Mouse (Mus musculus): ENCODE measurements around the gene Chd1. TPM values are rescaled to one million over a fixed set of nuclear protein-coding genes. Genes with fewer than 3 reads are reported as not detected.

Chd1 gene
- polyA plus RNA-seq, 2 experiments = 4.4 to 13.3 TPM

DNA sequence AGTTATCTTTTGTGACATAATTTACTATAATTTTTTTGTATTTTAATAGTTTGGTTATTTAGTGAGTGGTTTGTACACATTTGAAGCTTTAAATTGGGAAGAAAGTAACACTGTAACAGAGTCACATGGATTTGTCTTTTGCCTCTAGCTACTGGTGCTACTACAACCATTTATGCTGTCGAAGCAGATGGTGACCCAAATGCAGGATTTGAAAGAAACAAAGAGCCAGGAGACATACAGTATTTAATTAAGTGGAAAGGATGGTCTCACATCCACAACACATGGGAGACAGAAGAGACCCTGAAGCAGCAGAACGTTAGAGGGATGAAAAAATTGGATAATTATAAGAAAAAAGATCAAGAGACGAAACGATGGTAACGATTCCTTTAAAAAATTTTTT lies 26.9 kb downstream of the Chd1 start:
- no peak overlapping the region for H3K4me3 ChIP-seq (ENCODE audit: insufficient read depth in 1 of 2, low read depth in 2 of 2, low read length in 2 of 2)
- TF ChIP-seq EP300 (IDR thresholded peaks at IDR 0.05; ENCODE audit: low read depth) (no peak), CTCF (IDR thresholded peaks at IDR 0.05; ENCODE audit: low read depth) (no peak)
- H3K27me3 ChIP-seq (ENCODE audit: control insufficient read depth, insufficient read depth, low read length) = no peaks in the 10 kb centered on the region
- no peaks in the 10 kb centered on the region for H3K9me3 ChIP-seq (ENCODE audit: control insufficient read depth, low read length)
- DNase-seq (ENCODE audit: low read depth in 3 of 3, low spot score in 3 of 3) (no peak), ATAC-seq (ENCODE audit: insufficient read depth) (no peak)
- peaks cover 58% of the 10 kb centered on the region for H3K36me3 ChIP-seq (replicated peaks; ENCODE audit: control insufficient read depth, insufficient read depth, low read depth)
- WGBS (ENCODE audit: insufficient replicate concordance) = 87% methylated on average over 5 of the region's 5 CpGs
- no peak overlapping the region for H3K9ac ChIP-seq (replicated peaks)
- no peak overlapping the region for H3K4me2 ChIP-seq (ENCODE audit: low read depth)
- H3K4me1 ChIP-seq (replicated peaks; ENCODE audit: control insufficient read depth in 2 of 2, insufficient read depth in 2 of 2, low read length in 1 of 2) = no peaks in the 10 kb centered on the region
- H3K27ac ChIP-seq = no peak overlapping the region

DNA sequence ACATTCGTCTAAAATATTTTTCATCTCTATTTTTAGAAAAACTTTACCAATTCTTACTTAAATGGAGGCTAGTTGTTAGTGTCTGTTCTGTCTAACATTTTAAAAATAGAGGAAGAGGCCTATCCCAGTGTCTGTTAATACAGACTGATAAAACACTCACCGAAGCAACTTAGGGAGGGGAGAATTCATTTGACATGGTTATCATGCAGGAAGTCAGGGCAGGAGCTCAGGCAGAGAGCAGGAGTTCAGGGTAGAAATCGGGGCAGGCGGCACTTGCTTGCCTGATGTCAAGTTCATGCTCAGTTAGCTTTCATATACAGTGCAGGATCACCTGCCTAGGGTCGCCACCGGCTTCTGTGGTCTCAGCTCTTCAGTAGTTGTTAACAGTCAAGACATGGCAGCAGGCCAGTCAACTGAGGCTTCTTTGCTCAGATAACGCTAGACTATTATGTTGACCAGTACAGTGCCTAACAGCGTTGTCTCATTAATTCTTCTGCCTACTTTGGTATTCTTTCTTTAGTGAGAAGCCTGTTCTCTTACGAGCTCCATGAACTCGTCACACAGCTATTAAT lies 32.7 kb downstream of the Chd1 start:
- TF ChIP-seq EP300 (IDR thresholded peaks at IDR 0.05; ENCODE audit: low read depth) (no peak), CTCF (IDR thresholded peaks at IDR 0.05; ENCODE audit: low read depth) (no peak)
- H3K4me3 ChIP-seq (ENCODE audit: insufficient read depth in 1 of 2, low read depth in 2 of 2, low read length in 2 of 2) = no peak overlapping the region
- H3K36me3 ChIP-seq (replicated peaks; ENCODE audit: control insufficient read depth, insufficient read depth, low read depth) = peaks cover 46% of the 10 kb centered on the region
- no peak for ATAC-seq (ENCODE audit: insufficient read depth)
- H3K9me3 ChIP-seq (ENCODE audit: control insufficient read depth, low read length) = no peaks in the 10 kb centered on the region
- H3K27ac ChIP-seq = no peak overlapping the region
- no peak overlapping the region for H3K4me2 ChIP-seq (ENCODE audit: low read depth)
- no peak for DNase-seq (ENCODE audit: low read depth in 3 of 3, low spot score in 3 of 3)
- WGBS (ENCODE audit: insufficient replicate concordance) = 67% methylated on average over 10 of the region's 10 CpGs
- no peaks in the 10 kb centered on the region for H3K27me3 ChIP-seq (ENCODE audit: control insufficient read depth, insufficient read depth, low read length)
- H3K9ac ChIP-seq (replicated peaks) = no peak overlapping the region
- no peaks in the 10 kb centered on the region for H3K4me1 ChIP-seq (replicated peaks; ENCODE audit: control insufficient read depth in 2 of 2, insufficient read depth in 2 of 2, low read length in 1 of 2)

DNA sequence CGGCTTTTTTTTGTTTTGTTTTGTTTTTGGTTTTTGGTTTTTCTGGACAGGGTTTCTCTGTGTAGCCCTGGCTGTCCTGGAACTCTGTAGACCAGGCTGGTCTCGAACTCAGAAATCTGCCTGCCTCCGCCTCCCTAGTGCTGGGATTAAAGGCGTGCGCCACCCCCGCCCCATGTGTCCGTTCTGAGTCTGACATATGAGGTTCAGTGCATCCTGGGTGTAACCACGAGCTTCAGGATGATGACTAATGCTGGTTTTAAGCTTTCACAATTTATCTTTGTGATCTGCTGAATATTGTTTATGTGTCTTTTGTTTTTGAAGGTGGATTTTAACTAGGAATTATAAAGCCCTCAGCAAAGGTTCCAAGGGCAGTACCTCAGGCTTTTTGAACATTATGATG lies 37.1 kb downstream of the Chd1 start:
- TF ChIP-seq EP300 (IDR thresholded peaks at IDR 0.05; ENCODE audit: low read depth) (no peak), CTCF (IDR thresholded peaks at IDR 0.05; ENCODE audit: low read depth) (no peak)
- Histone ChIP-seq H3K36me3 (replicated peaks; ENCODE audit: control insufficient read depth, insufficient read depth, low read depth) (peaks cover 34% of the 10 kb centered on the region), H3K9me3 (ENCODE audit: control insufficient read depth, low read length) (no peaks in the 10 kb centered on the region), H3K4me2 (ENCODE audit: low read depth) (no peak overlapping the region), H3K27ac (no peak overlapping the region), H3K4me3 (ENCODE audit: insufficient read depth in 1 of 2, low read depth in 2 of 2, low read length in 2 of 2) (no peak overlapping the region), H3K27me3 (ENCODE audit: control insufficient read depth, insufficient read depth, low read length) (no peaks in the 10 kb centered on the region), H3K9ac (replicated peaks) (no peak overlapping the region), H3K4me1 (replicated peaks; ENCODE audit: control insufficient read depth in 2 of 2, insufficient read depth in 2 of 2, low read length in 1 of 2) (no peaks in the 10 kb centered on the region)
- 64% methylated on average over 8 of the region's 8 CpGs for WGBS (ENCODE audit: insufficient replicate concordance)
- ATAC-seq (ENCODE audit: insufficient read depth) (no peak), DNase-seq (ENCODE audit: low read depth in 3 of 3, low spot score in 3 of 3) (no peak)

DNA sequence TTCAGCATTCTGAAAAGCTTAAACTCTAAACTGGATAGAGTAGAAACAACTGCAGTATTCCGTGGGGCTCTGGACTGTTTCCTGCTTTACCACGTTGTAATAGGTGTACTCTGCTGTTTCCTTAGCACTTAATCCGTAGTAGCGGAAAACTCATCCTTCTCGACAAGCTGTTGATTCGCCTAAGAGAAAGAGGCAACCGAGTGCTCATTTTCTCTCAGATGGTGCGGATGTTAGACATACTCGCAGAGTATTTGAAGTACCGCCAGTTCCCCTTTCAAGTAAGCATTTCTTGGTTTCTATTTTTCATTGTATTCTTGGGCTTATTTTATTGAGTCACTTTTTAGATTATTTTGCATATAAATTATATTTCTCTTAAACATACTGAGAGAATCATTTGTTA lies 38.2 kb downstream of the Chd1 start:
- DNase-seq (ENCODE audit: low read depth in 3 of 3, low spot score in 3 of 3) = no peak
- Histone ChIP-seq H3K27me3 (ENCODE audit: control insufficient read depth, insufficient read depth, low read length) (no peaks in the 10 kb centered on the region), H3K4me1 (replicated peaks; ENCODE audit: control insufficient read depth in 2 of 2, insufficient read depth in 2 of 2, low read length in 1 of 2) (no peaks in the 10 kb centered on the region), H3K4me3 (ENCODE audit: insufficient read depth in 1 of 2, low read depth in 2 of 2, low read length in 2 of 2) (no peak overlapping the region), H3K36me3 (replicated peaks; ENCODE audit: control insufficient read depth, insufficient read depth, low read depth) (peaks cover 35% of the 10 kb centered on the region), H3K9me3 (ENCODE audit: control insufficient read depth, low read length) (no peaks in the 10 kb centered on the region), H3K9ac (replicated peaks) (no peak overlapping the region), H3K4me2 (ENCODE audit: low read depth) (no peak overlapping the region), H3K27ac (no peak overlapping the region)
- no peak for ATAC-seq (ENCODE audit: insufficient read depth)
- no peak for TF ChIP-seq CTCF (IDR thresholded peaks at IDR 0.05; ENCODE audit: low read depth)
- no peak for TF ChIP-seq EP300 (IDR thresholded peaks at IDR 0.05; ENCODE audit: low read depth)
- 82% methylated on average over 10 of the region's 10 CpGs for WGBS (ENCODE audit: insufficient replicate concordance)

DNA sequence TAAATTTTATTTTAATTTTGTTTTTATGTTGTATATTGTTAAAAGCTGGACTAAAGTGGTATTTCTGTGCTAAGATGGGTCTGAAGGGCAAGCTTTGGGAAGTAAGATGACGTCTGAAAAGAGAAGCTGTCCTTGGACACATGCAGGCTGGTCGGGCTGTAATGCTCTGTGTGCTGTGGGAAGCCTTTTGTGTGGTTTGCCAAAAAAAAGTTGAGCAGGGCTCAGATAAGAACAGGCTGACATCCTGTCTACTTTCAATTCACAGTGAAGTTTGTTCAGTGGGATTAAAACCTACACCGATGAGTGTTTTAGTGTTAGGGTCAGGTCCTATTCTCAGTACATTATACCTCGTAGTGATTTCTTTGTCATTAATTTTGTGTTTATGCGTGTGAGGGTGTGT lies 38.6 kb downstream of the Chd1 start:
- no peaks in the 10 kb centered on the region for H3K27me3 ChIP-seq (ENCODE audit: control insufficient read depth, insufficient read depth, low read length)
- no peak overlapping the region for H3K9ac ChIP-seq (replicated peaks)
- WGBS (ENCODE audit: insufficient replicate concordance) = 55% methylated on average over 5 of the region's 5 CpGs
- H3K36me3 ChIP-seq (replicated peaks; ENCODE audit: control insufficient read depth, insufficient read depth, low read depth) = peaks cover 38% of the 10 kb centered on the region
- TF ChIP-seq CTCF (IDR thresholded peaks at IDR 0.05; ENCODE audit: low read depth) = no peak
- no peaks in the 10 kb centered on the region for H3K4me1 ChIP-seq (replicated peaks; ENCODE audit: control insufficient read depth in 2 of 2, insufficient read depth in 2 of 2, low read length in 1 of 2)
- no peak for DNase-seq (ENCODE audit: low read depth in 3 of 3, low spot score in 3 of 3)
- ATAC-seq (ENCODE audit: insufficient read depth) = no peak
- H3K4me2 ChIP-seq (ENCODE audit: low read depth) = no peak overlapping the region
- no peak overlapping the region for H3K27ac ChIP-seq
- no peaks in the 10 kb centered on the region for H3K9me3 ChIP-seq (ENCODE audit: control insufficient read depth, low read length)
- no peak overlapping the region for H3K4me3 ChIP-seq (ENCODE audit: insufficient read depth in 1 of 2, low read depth in 2 of 2, low read length in 2 of 2)
